ENCODE assay signal across 8 mouse cellular contexts in genomic region chr1:181017212-181017711, GRCm38 (mm10). TPM values are rescaled to one million over a fixed set of nuclear protein-coding genes. Genes with fewer than 3 reads are reported as not detected.
DNase-seq lines count a peak whose midpoint lies in the region; ATAC-seq and TF ChIP-seq lines count a peak whose summit lies in the region.

No protein-coding gene starts in this region.

- peaks cover 2% of the 10 kb centered on the region; the same call in 1 of the 2 replicates for H3K4me1 ChIP-seq in cortical plate, adult 2 months (ENCODE audit: control insufficient read depth, insufficient read depth, low read length)
- H3K4me1 ChIP-seq in hindbrain, postnatal 0 days (ENCODE audit: insufficient read depth, low read length): peaks cover 4% of the 10 kb centered on the region; the same call in 1 of the 2 replicates

- peak; percentile 84 for ATAC-seq in hindbrain, postnatal 0 days

- TF ChIP-seq CTCF in cortical plate, adult 2 months (IDR thresholded peaks at IDR 0.05; ENCODE audit: extremely low read depth, insufficient read depth, low read length): no peak
- no peak for TF ChIP-seq CTCF in gastrocnemius, adult 2 months (IDR thresholded peaks at IDR 0.05)
- TF ChIP-seq CTCF in hindbrain, postnatal 0 days (IDR thresholded peaks at IDR 0.05; ENCODE audit: low read depth): no peak
- TF ChIP-seq CTCF in left cerebral cortex, adult 2 months (IDR thresholded peaks at IDR 0.05): no peak

- intact Hi-C loops in gastrocnemius, adult 2 months (cut with DNase I): no loop called here
- intact Hi-C loops in left cerebral cortex, adult 2 months (cut with DNase I): no loop called here

- no peaks in the 10 kb centered on the region for H3K9me3 ChIP-seq in hindbrain, postnatal 0 days (ENCODE audit: low read length)

- H3K27me3 ChIP-seq in hindbrain, postnatal 0 days (ENCODE audit: insufficient read depth, low read length): no peaks in the 10 kb centered on the region

- under 1% methylated on average over 22 of the region's 22 CpGs for WGBS in hindbrain, postnatal 0 days
- under 1% methylated on average over 22 of the region's 22 CpGs for WGBS in macrophage (ENCODE audit: missing documents)

- H3K4me2 ChIP-seq in hindbrain, postnatal 0 days (ENCODE audit: low read depth, low read length): peak overlapping the region; percentile 96

- peak overlapping the region; percentile 46 for H3K4me3 ChIP-seq in cortical plate, adult 2 months (ENCODE audit: insufficient read depth, low read length)
- peak overlapping the region; percentile 76 for H3K4me3 ChIP-seq in gastrocnemius, adult 2 months
- H3K4me3 ChIP-seq in hindbrain, postnatal 0 days (ENCODE audit: low read length): peak overlapping the region; percentile 46
- H3K4me3 ChIP-seq in left cerebral cortex, adult 2 months: peak overlapping the region; percentile 68
- H3K4me3 ChIP-seq in macrophage (ENCODE audit: inconsistent target): peak overlapping the region; percentile 38

- peak; percentile 73 for TF ChIP-seq POLR2A in cortical plate, adult 2 months (IDR thresholded peaks at IDR 0.05; ENCODE audit: extremely low read depth, insufficient read depth, low read length)

- no peaks in the 10 kb centered on the region for H3K36me3 ChIP-seq in hindbrain, postnatal 0 days (ENCODE audit: insufficient read depth, low read length)
- no peaks in the 10 kb centered on the region for H3K36me3 ChIP-seq in macrophage (ENCODE audit: inconsistent target)

- no peaks in the 10 kb centered on the region for H3K79me2 ChIP-seq in macrophage (ENCODE audit: inconsistent target)

- peak; percentile 71 for DNase-seq in adipocyte (ENCODE audit: low spot score)
- DNase-seq in gastrocnemius, adult 2 months: peak; percentile 85
- peak; percentile 76 for DNase-seq in hindbrain, postnatal 0 days (ENCODE audit: low spot score)
- DNase-seq in left cerebral cortex, adult 2 months (ENCODE audit: extremely low spot score in 1 of 2, low spot score in 2 of 2): peak; percentile 62 to 68
- DNase-seq in right cerebral cortex, adult 18-20 months: peak; percentile 69
- peak; percentile 75 for DNase-seq in urinary bladder, adult 2 months (ENCODE audit: low spot score)

- H3K9ac ChIP-seq in hindbrain, postnatal 0 days (replicated peaks; ENCODE audit: low read length): peak overlapping the region; percentile 51

- no peak overlapping the region for H3K27ac ChIP-seq in cortical plate, adult 2 months (ENCODE audit: insufficient read depth, low read length)
- H3K27ac ChIP-seq in gastrocnemius, adult 2 months: peak overlapping the region; percentile 93
- H3K27ac ChIP-seq in hindbrain, postnatal 0 days: peak overlapping the region; percentile 71
- peak overlapping the region; percentile 83 for H3K27ac ChIP-seq in left cerebral cortex, adult 2 months
- peak overlapping the region; percentile 25; the same call in 1 of the 2 replicates for H3K27ac ChIP-seq in macrophage

RNA-seq across cellular contexts. Expression of gene Ephx1, which starts 3.4 kb away (rescaled TPM):
- polyA plus RNA-seq in cortical plate, adult 2 months (2012; rRNA removed): 30.5 and 37.7 TPM in 2 replicates
- total RNA-seq in gastrocnemius, adult 2 months (2021): 10 to 100 TPM; 14.8 to 17.4 TPM
- 8.9 and 15.2 TPM in 2 replicates for total RNA-seq in hindbrain, postnatal 0 days (2014; rRNA removed)
- polyA plus RNA-seq in hindbrain, postnatal 0 days (2015; fragmentation: Nextera tagmentation; extraction: Ambion mirVana): 13.3 and 15.8 TPM in 2 replicates
- total RNA-seq in left cerebral cortex, adult 2 months (2021): 10 to 100 TPM; 29.5 to 32.1 TPM
- total RNA-seq in macrophage (2018; cell fraction: chromatin; rRNA removed): 10 to 100 TPM in 7 of 26 experiments, 1 to 10 TPM in 15, under 1 TPM in 2, not detected in 2; 0.66 to 23.5 (median 3.7) TPM
- total RNA-seq in macrophage (2018; cell fraction: cytosol; rRNA removed): 10 to 100 TPM in 13 of 26 experiments, 1 to 10 TPM in 13; 3.2 to 40.1 (median 18.8) TPM
- 10 to 100 TPM in 13 of 26 experiments, 1 to 10 TPM in 13; 2.2 to 34.2 (median 10.0) TPM for total RNA-seq in macrophage (2018; cell fraction: nucleus; rRNA removed)
- 12.5 to 64.5 TPM (median 39.5 TPM) in 3 replicates for polyA plus RNA-seq in macrophage (2018)
- 159 and 184 TPM in 2 replicates for polyA plus RNA-seq in urinary bladder, adult 2 months (2012; rRNA removed)

RNA-seq across cellular contexts. Expression of gene 9130409I23Rik, which starts 33.8 kb away (rescaled TPM):
- polyA plus RNA-seq in cortical plate, adult 2 months (2012; rRNA removed): not detected in 2 replicates
- not detected for total RNA-seq in gastrocnemius, adult 2 months (2021)
- not detected in 2 replicates for total RNA-seq in hindbrain, postnatal 0 days (2014; rRNA removed)
- not detected in 2 replicates for polyA plus RNA-seq in hindbrain, postnatal 0 days (2015; fragmentation: Nextera tagmentation; extraction: Ambion mirVana)
- not detected for total RNA-seq in left cerebral cortex, adult 2 months (2021)
- total RNA-seq in macrophage (2018; cell fraction: chromatin; rRNA removed): not detected
- total RNA-seq in macrophage (2018; cell fraction: cytosol; rRNA removed): not detected
- not detected for total RNA-seq in macrophage (2018; cell fraction: nucleus; rRNA removed)
- polyA plus RNA-seq in macrophage (2018): not detected in 3 replicates
- 0.28 and 0.33 TPM in 2 replicates for polyA plus RNA-seq in urinary bladder, adult 2 months (2012; rRNA removed)
